Mouse (Mus musculus): Measurements from ENCODE around the gene Tll2. TPM values are rescaled to one million over a fixed set of nuclear protein-coding genes. Genes with fewer than 3 reads are reported as not detected.

Tll2 gene
- polyA plus RNA-seq, 1 experiment from 2014 or later, result not detected

- no peak overlapping the region for H3K4me3 ChIP-seq
- no peak for DNase-seq (ENCODE audit: low spot score)
- no peaks in the 10 kb centered on the region for H3K36me3 ChIP-seq
- no peaks in the 10 kb centered on the region for H3K9me3 ChIP-seq
- H3K27me3 ChIP-seq (ENCODE audit: insufficient read depth, poor library complexity, severe bottlenecking), result 0 out of 2 replicates have a peak, but pooled peaks cover 15% of the 10 kb centered on the region
- 66% methylated on average over 8 of the region's 8 CpGs for WGBS
- peaks cover 5% of the 10 kb centered on the region; the same call in 1 of the 2 replicates for H3K4me1 ChIP-seq
- H3K27ac ChIP-seq, result no peak overlapping the region
Observed at GRCm38 (mm10) chr19:41107530-41107929, 99.1 kb downstream of the Tll2 start.

- Histone ChIP-seq H3K4me1 (peaks cover 5% of the 10 kb centered on the region; the same call in 1 of the 2 replicates), H3K9me3 (no peaks in the 10 kb centered on the region), H3K4me3 (no peak overlapping the region), H3K36me3 (no peaks in the 10 kb centered on the region), H3K27me3 (ENCODE audit: insufficient read depth, poor library complexity, severe bottlenecking) (peaks cover 11% of the 10 kb centered on the region; the same call in 1 of the 2 replicates), H3K27ac (no peak overlapping the region)
- 48% methylated on average over 8 of the region's 8 CpGs for WGBS
- no peak for DNase-seq (ENCODE audit: low spot score)
Observed at GRCm38 (mm10) chr19:41104922-41105321, 101.7 kb downstream of the Tll2 start.

- Histone ChIP-seq H3K4me1 (peaks cover 5% of the 10 kb centered on the region; the same call in 1 of the 2 replicates), H3K27ac (no peak overlapping the region), H3K4me3 (no peak overlapping the region), H3K36me3 (no peaks in the 10 kb centered on the region), H3K9me3 (no peaks in the 10 kb centered on the region), H3K27me3 (ENCODE audit: insufficient read depth, poor library complexity, severe bottlenecking) (peaks cover 11% of the 10 kb centered on the region; the same call in 1 of the 2 replicates)
- 80% methylated on average over 8 of the region's 8 CpGs for WGBS
- DNase-seq (ENCODE audit: low spot score), result no peak
Observed at GRCm38 (mm10) chr19:41101390-41101789, 105.2 kb downstream of the Tll2 start.

- H3K27ac ChIP-seq, result no peak overlapping the region
- peaks cover 5% of the 10 kb centered on the region; the same call in 1 of the 2 replicates for H3K4me1 ChIP-seq
- 91% methylated on average over 7 of the region's 7 CpGs for WGBS
- DNase-seq (ENCODE audit: low spot score), result no peak
- H3K4me3 ChIP-seq, result no peak overlapping the region
- peaks cover 11% of the 10 kb centered on the region; the same call in 1 of the 2 replicates for H3K27me3 ChIP-seq (ENCODE audit: insufficient read depth, poor library complexity, severe bottlenecking)
- H3K36me3 ChIP-seq, result no peaks in the 10 kb centered on the region
- H3K9me3 ChIP-seq, result no peaks in the 10 kb centered on the region
Observed at GRCm38 (mm10) chr19:41100863-41101262, 105.8 kb downstream of the Tll2 start.

- H3K36me3 ChIP-seq, result no peaks in the 10 kb centered on the region
- H3K4me1 ChIP-seq, result no peaks in the 10 kb centered on the region; the same call in 1 of the 2 replicates
- peaks cover 6% of the 10 kb centered on the region for H3K27me3 ChIP-seq (ENCODE audit: insufficient read depth, poor library complexity, severe bottlenecking)
- no peak for DNase-seq (ENCODE audit: low spot score)
- 69% methylated on average over 4 of the region's 4 CpGs for WGBS
- H3K4me3 ChIP-seq, result no peak overlapping the region
- no peaks in the 10 kb centered on the region for H3K9me3 ChIP-seq
- H3K27ac ChIP-seq, result no peak overlapping the region
Observed at GRCm38 (mm10) chr19:41097038-41097437, 109.6 kb downstream of the Tll2 start.

GRCm38 (mm10) chr19:41091901-41092300 is 114.7 kb downstream of the Tll2 start:
- Histone ChIP-seq H3K27ac (no peak overlapping the region), H3K36me3 (no peaks in the 10 kb centered on the region), H3K27me3 (ENCODE audit: insufficient read depth, poor library complexity, severe bottlenecking) (peaks cover 27% of the 10 kb centered on the region), H3K4me3 (no peak overlapping the region), H3K4me1 (peaks cover 8% of the 10 kb centered on the region; the same call in 1 of the 2 replicates), H3K9me3 (no peaks in the 10 kb centered on the region)
- DNase-seq (ENCODE audit: low spot score), result no peak
- 51% methylated on average over 2 of the region's 2 CpGs for WGBS

- no peak for DNase-seq (ENCODE audit: low spot score)
- Histone ChIP-seq H3K27me3 (ENCODE audit: insufficient read depth, poor library complexity, severe bottlenecking) (peaks cover 36% of the 10 kb centered on the region), H3K36me3 (no peaks in the 10 kb centered on the region), H3K4me1 (peaks cover 8% of the 10 kb centered on the region; the same call in 1 of the 2 replicates), H3K27ac (no peak overlapping the region), H3K4me3 (no peak overlapping the region), H3K9me3 (no peaks in the 10 kb centered on the region)
- 12% methylated on average over 5 of the region's 5 CpGs for WGBS
Observed at GRCm38 (mm10) chr19:41089833-41090232, 116.8 kb downstream of the Tll2 start.

GRCm38 (mm10) chr19:41088491-41088890 is 118.1 kb downstream of the Tll2 start:
- no peak overlapping the region; the same call in 1 of the 2 replicates for H3K27ac ChIP-seq
- peak overlapping the region; percentile 36 for H3K4me3 ChIP-seq
- peaks cover 43% of the 10 kb centered on the region for H3K27me3 ChIP-seq (ENCODE audit: insufficient read depth, poor library complexity, severe bottlenecking)
- DNase-seq (ENCODE audit: low spot score), result no peak
- H3K4me1 ChIP-seq, result peaks cover 8% of the 10 kb centered on the region; the same call in 1 of the 2 replicates
- H3K36me3 ChIP-seq, result no peaks in the 10 kb centered on the region
- no peaks in the 10 kb centered on the region for H3K9me3 ChIP-seq
- 43% methylated on average over 18 of the region's 18 CpGs for WGBS

GRCm38 (mm10) chr19:41087901-41088300 is 118.7 kb downstream of the Tll2 start:
- Histone ChIP-seq H3K27ac (no peak overlapping the region), H3K4me3 (no peak overlapping the region), H3K4me1 (peaks cover 8% of the 10 kb centered on the region; the same call in 1 of the 2 replicates), H3K36me3 (no peaks in the 10 kb centered on the region), H3K27me3 (ENCODE audit: insufficient read depth, poor library complexity, severe bottlenecking) (peaks cover 43% of the 10 kb centered on the region), H3K9me3 (no peaks in the 10 kb centered on the region)
- DNase-seq (ENCODE audit: low spot score), result no peak
- WGBS, result 49% methylated on average over 4 of the region's 4 CpGs

GRCm38 (mm10) chr19:41086700-41087099 is 119.9 kb downstream of the Tll2 start:
- H3K27ac ChIP-seq, result no peak overlapping the region
- peak; percentile 85 for DNase-seq (ENCODE audit: low spot score)
- H3K4me1 ChIP-seq, result peaks cover 13% of the 10 kb centered on the region; the same call in 1 of the 2 replicates
- H3K4me3 ChIP-seq, result no peak overlapping the region
- H3K9me3 ChIP-seq, result no peaks in the 10 kb centered on the region
- WGBS, result 9% methylated on average over 2 of the region's 2 CpGs
- H3K27me3 ChIP-seq (ENCODE audit: insufficient read depth, poor library complexity, severe bottlenecking), result peaks cover 43% of the 10 kb centered on the region
- no peaks in the 10 kb centered on the region for H3K36me3 ChIP-seq

GRCm38 (mm10) chr19:41086289-41086688 is 120.3 kb downstream of the Tll2 start:
- DNase-seq (ENCODE audit: low spot score), result no peak
- H3K4me1 ChIP-seq, result peaks cover 17% of the 10 kb centered on the region; the same call in 1 of the 2 replicates
- H3K36me3 ChIP-seq, result no peaks in the 10 kb centered on the region
- 81% methylated on average over 6 of the region's 6 CpGs for WGBS
- H3K4me3 ChIP-seq, result no peak overlapping the region
- H3K9me3 ChIP-seq, result no peaks in the 10 kb centered on the region
- peaks cover 43% of the 10 kb centered on the region for H3K27me3 ChIP-seq (ENCODE audit: insufficient read depth, poor library complexity, severe bottlenecking)
- no peak overlapping the region for H3K27ac ChIP-seq

GRCm38 (mm10) chr19:41083646-41084045 is 123.0 kb downstream of the Tll2 start:
- Histone ChIP-seq H3K9me3 (no peaks in the 10 kb centered on the region), H3K4me1 (peaks cover 16% of the 10 kb centered on the region; the same call in 1 of the 2 replicates), H3K27me3 (ENCODE audit: insufficient read depth, poor library complexity, severe bottlenecking) (peaks cover 33% of the 10 kb centered on the region), H3K27ac (no peak overlapping the region), H3K36me3 (no peaks in the 10 kb centered on the region), H3K4me3 (no peak overlapping the region)
- WGBS, result 78% methylated on average over 14 of the region's 14 CpGs
- no peak for DNase-seq (ENCODE audit: low spot score)

- peak overlapping the region; percentile 83 for H3K27ac ChIP-seq
- no peaks in the 10 kb centered on the region for H3K36me3 ChIP-seq
- no peak overlapping the region for H3K4me3 ChIP-seq
- H3K9me3 ChIP-seq, result no peaks in the 10 kb centered on the region
- WGBS, result 46% methylated on average over 3 of the region's 3 CpGs
- peaks cover 15% of the 10 kb centered on the region; the same call in 1 of the 2 replicates for H3K27me3 ChIP-seq (ENCODE audit: insufficient read depth, poor library complexity, severe bottlenecking)
- peaks cover 11% of the 10 kb centered on the region; the same call in 1 of the 2 replicates for H3K4me1 ChIP-seq
- no peak for DNase-seq (ENCODE audit: low spot score)
Observed at GRCm38 (mm10) chr19:41081589-41081988, 125.0 kb downstream of the Tll2 start.

GRCm38 (mm10) chr19:41076906-41077305 is 129.7 kb downstream of the Tll2 start, which contains the start of gene Opalin:
TSS of gene Opalin (minus strand) at chr19:41077113.
- Histone ChIP-seq H3K27me3 (ENCODE audit: insufficient read depth, poor library complexity, severe bottlenecking) (no peaks in the 10 kb centered on the region), H3K4me1 (peaks cover 8% of the 10 kb centered on the region; the same call in 1 of the 2 replicates), H3K9me3 (no peaks in the 10 kb centered on the region), H3K4me3 (no peak within 1 kb of the TSS), H3K27ac (no peak within 1 kb of the TSS), H3K36me3 (no peaks in the 10 kb centered on the region)
- whole genome bisulfite sequencing, result 78% methylated on average over 3 of the region's 3 CpGs
- DNase-seq (ENCODE audit: low spot score), result no peak
